Mouse (Mus musculus) c-Kit-negative CD71-positive TER-119-positive erythroid progenitor cells, embryonic 14.5 days (primary cell): ENCODE measurements around the gene 1700019D03Rik.
"Not testable (repeated sequence)": the region's sequence is repeated elsewhere in the genome, so short reads cannot be mapped to it uniquely, and the experiment has no call there.

Experiments
- DNase-seq: peaks from one replicate; pipeline ENCODE4 v3.0.0-alpha.2; 2013; ENCODE audit warnings: low read depth, low spot score

Gene 1700019D03Rik

GRCm38 (mm10) chr1:52954456-52954855 lies 65.5 kb downstream of the 1700019D03Rik start:
- DNase-seq, result no peak

- DNase-seq, result no peak
Measured at GRCm38 (mm10) chr1:52953548-52953947, 66.4 kb downstream of the 1700019D03Rik start.

- DNase-seq, result no peak
Measured at GRCm38 (mm10) chr1:52952551-52953397, 67.2 kb downstream of the 1700019D03Rik start.

GRCm38 (mm10) chr1:52952143-52952542 lies 67.8 kb downstream of the 1700019D03Rik start:
- no peak for DNase-seq

GRCm38 (mm10) chr1:52951146-52951868 lies 68.7 kb downstream of the 1700019D03Rik start:
- no peak for DNase-seq

DNA sequence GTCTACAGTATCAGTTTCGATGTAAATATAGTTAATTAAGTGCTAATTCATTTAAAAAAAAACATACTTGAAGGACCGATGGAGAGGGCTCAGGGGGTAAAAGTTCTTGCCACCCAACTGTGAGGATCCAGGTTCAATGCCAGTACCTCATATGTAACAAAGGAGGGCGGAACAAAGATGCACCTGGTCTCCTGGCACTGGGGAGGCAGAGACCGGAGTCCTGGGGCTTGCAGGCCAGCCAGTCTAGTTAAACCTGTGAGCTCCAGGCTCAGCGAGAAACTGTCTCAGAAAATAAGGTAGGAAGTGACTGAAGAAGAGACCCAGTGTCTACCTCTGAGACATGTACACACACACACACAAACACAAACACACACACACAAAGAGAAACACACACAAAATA lies 72.1 kb downstream of the 1700019D03Rik start:
- no peak for DNase-seq

DNA sequence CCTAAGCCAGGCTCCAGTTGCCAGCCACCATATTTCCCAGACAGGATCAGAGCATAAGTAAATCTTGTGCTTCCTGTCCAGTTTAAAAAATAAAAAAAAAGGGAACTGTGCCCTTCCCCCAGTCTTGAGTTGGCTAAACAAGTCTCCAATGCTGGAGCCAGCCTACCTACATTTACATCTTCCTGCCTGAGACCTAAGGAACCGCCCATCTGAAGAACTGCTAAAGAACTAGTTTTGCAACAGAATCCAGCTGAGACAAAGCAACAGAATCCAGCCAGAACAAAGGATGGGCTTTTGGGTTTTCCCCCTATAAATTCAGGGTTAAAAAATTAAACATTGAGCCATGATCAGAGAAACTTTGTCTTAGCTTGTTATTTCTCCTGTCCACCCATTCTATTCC lies 81.0 kb downstream of the 1700019D03Rik start:
- DNase-seq, result no peak

DNA sequence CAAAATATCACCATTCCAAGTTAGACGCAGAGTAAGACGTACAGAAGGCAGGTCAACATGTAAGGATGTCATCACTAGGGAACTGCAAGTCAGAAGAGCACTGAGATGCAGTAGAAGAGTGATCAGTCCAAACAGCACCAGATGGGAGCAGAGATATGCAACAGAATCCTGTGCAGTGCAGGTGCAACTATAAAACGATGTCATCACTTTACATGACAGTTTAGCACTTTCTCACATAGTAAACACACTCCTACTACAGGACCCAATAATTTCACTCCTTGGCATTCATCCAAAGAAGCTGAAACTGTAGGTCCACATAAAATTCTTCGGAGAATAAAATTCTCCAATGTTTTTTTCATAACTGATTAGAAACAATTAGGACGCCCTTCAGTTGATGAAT lies 85.5 kb downstream of the 1700019D03Rik start:
- no peak for DNase-seq

GRCm38 (mm10) chr1:52924482-52924881 lies 95.5 kb downstream of the 1700019D03Rik start:
- not testable (repeated sequence) for DNase-seq

GRCm38 (mm10) chr1:52918897-52919296 lies 101.1 kb downstream of the 1700019D03Rik start:
- DNase-seq, result not testable (repeated sequence)

DNA sequence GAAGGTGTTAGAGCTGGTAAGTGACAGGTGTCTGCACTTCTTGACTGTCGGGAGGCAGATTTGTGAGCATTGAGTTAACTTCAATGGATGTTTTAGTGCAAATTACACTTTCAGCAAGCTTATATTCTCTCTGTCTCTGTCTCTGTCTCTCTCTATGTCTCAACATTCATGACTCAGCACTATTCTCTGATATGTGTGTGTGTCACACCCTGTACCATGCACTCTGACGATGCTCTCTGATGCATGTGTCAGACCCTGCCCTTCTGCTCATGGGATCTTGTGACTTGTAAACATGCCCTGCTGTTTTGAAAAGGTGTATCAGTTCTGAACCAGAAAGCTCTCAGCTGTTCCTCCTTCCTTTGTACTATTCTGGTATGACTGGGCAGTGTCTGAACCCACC lies 103.3 kb downstream of the 1700019D03Rik start:
- DNase-seq, result peak; percentile 1

DNA sequence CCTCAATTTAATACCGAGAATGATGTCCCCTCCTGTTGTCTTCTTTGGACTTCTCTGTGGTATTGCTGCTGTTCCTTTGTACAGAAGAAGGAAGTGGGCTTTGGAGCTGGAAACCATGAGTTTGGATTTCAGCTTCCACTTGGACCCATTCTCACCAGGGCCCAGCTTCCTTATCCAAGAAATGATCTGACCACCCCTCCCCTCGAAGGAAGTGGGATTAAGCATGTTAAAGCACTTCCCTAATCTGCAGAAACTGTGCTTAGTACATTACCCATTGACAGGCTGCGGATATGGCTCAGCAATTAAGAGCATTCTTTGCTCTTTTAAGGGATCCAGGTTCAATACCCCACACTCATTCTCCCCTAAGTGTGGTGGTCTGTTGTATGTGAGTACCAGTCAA lies 110.2 kb downstream of the 1700019D03Rik start:
- no peak for DNase-seq

- no peak for DNase-seq
Measured at GRCm38 (mm10) chr1:52884208-52884607, 135.8 kb downstream of the 1700019D03Rik start.
